Mouse (Mus musculus) MEL (cell line): ENCODE results near the gene Pex14. TPM values are rescaled to one million over a fixed set of nuclear protein-coding genes. Genes with fewer than 3 reads are reported as not detected.

Source experiments
- DNase-seq: peaks from one replicate; pipeline ENCODE4 v3.0.0; 2011; ENCODE audit warnings: low read depth, low spot score
- H3K27ac ChIP-seq: 2 replicates; pipeline ENCODE4 v1.5.1; 2012; ENCODE audit warnings: low read depth, mild to moderate bottlenecking, control low read depth, low read length, moderate library complexity; ENCODE audit not compliant: control insufficient read depth
- H3K27me3 ChIP-seq, 2 experiments: fragments of 150-350 bp in 1 of 2; sonication (generic) in 1 of 2; 2 replicates each; pipeline ENCODE4 v1.6.1; 2012; ENCODE audit warnings: low read length in 2 of 2, mild to moderate bottlenecking in 2 of 2, improper control_type of control experiment in 1 of 2, moderate library complexity in 1 of 2; ENCODE audit not compliant: insufficient read depth in 2 of 2, control insufficient read depth in 1 of 2
- H3K36me3 ChIP-seq, 2 experiments: 2 replicates each; pipeline ENCODE4 v1.6.1; 2012 to 2014; ENCODE audit warnings: low read length in 2 of 2, improper control_type of control experiment in 1 of 2, inconsistent platforms in 1 of 2, mild to moderate bottlenecking in 1 of 2; ENCODE audit not compliant: insufficient read depth in 2 of 2, control insufficient read depth in 1 of 2
- H3K4me1 ChIP-seq, 2 experiments: fragments of 150-350 bp in 1 of 2; sonication (generic) in 1 of 2; 2 replicates each; pipeline ENCODE4 v1.6.1; 2012; ENCODE audit warnings: low read length in 2 of 2, improper control_type of control experiment in 1 of 2, mild to moderate bottlenecking in 1 of 2; ENCODE audit not compliant: insufficient read depth in 2 of 2, control insufficient read depth in 1 of 2
- H3K4me3 ChIP-seq, 2 experiments: fragments of 150-350 bp in 1 of 2; sonication (generic) in 1 of 2; 2 replicates each; pipeline ENCODE4 v1.5.1; 2012; ENCODE audit warnings: low read depth in 2 of 2, low read length in 2 of 2, mild to moderate bottlenecking in 2 of 2, moderate library complexity in 2 of 2, control low read depth in 1 of 2, improper control_type of control experiment in 1 of 2; ENCODE audit not compliant: control insufficient read depth in 1 of 2, insufficient read depth in 1 of 2
- H3K79me2 ChIP-seq: 2 replicates; pipeline ENCODE4 v1.6.1; 2012; ENCODE audit warnings: mild to moderate bottlenecking, low read length, moderate library complexity; ENCODE audit not compliant: control insufficient read depth, poor library complexity, insufficient read depth
- H3K9ac ChIP-seq: 2 replicates; pipeline ENCODE4 v1.6.1; 2012; ENCODE audit warnings: low read depth, mild to moderate bottlenecking, control low read depth, low read length, moderate library complexity; ENCODE audit not compliant: control insufficient read depth, poor library complexity, severe bottlenecking
- H3K9me3 ChIP-seq: fragments of 150-350 bp; sonication (generic); replicated peaks from 2 replicates; pipeline ENCODE4 v1.6.1; 2012; ENCODE audit warnings: mild to moderate bottlenecking, low read length, improper control_type of control experiment, moderate library complexity; ENCODE audit not compliant: insufficient read depth
- CHD2 ChIP-seq: IDR thresholded peaks from 2 replicates; pipeline ENCODE4 v1.6.1; 2011; ENCODE audit warnings: low read length, improper control_type of control experiment
- CTCF ChIP-seq, 3 experiments: IDR thresholded peaks in 2 of 3; conservative IDR thresholded peaks in 1 of 3; 2 replicates each; pipeline ENCODE4 v1.5.1; 2011 to 2012; ENCODE audit warnings: low read length in 3 of 3, low read depth in 2 of 3, mild to moderate bottlenecking in 2 of 3, improper control_type of control experiment in 1 of 3, inconsistent platforms in 1 of 3, mixed read lengths in 1 of 3, moderate library complexity in 1 of 3; ENCODE audit not compliant: control insufficient read depth in 1 of 3, insufficient read depth in 1 of 3, poor library complexity in 1 of 3, severe bottlenecking in 1 of 3
- E2F4 ChIP-seq: IDR thresholded peaks from 2 replicates; pipeline ENCODE4 v1.6.1; 2011; ENCODE audit warnings: low read depth, low read length, improper control_type of control experiment, borderline replicate concordance
- ELF1 ChIP-seq: IDR thresholded peaks from 2 replicates; pipeline ENCODE4 v1.6.1; 2014; ENCODE audit warnings: low read depth, mild to moderate bottlenecking, inconsistent platforms, low read length, improper control_type of control experiment, moderate library complexity
- GATA1 ChIP-seq: IDR thresholded peaks from 2 replicates; pipeline ENCODE4 v1.6.1; 2011; ENCODE audit warnings: low read depth, low read length, improper control_type of control experiment
- HCFC1 ChIP-seq: IDR thresholded peaks from 2 replicates; pipeline ENCODE4 v1.6.1; 2012; ENCODE audit warnings: low read depth, mild to moderate bottlenecking, inconsistent platforms, low read length, improper control_type of control experiment, moderate library complexity
- KAT2A ChIP-seq: conservative IDR thresholded peaks from 2 replicates; pipeline ENCODE4 v1.6.1; 2012; ENCODE audit warnings: low read depth, low read length, improper control_type of control experiment, inconsistent platforms
- MAX ChIP-seq: IDR thresholded peaks from 2 replicates; pipeline ENCODE4 v1.6.1; 2011; ENCODE audit warnings: low read length, improper control_type of control experiment
- MAZ ChIP-seq: IDR thresholded peaks from 2 replicates; pipeline ENCODE4 v1.6.1; 2012; ENCODE audit warnings: low read depth, mild to moderate bottlenecking, inconsistent platforms, low read length, improper control_type of control experiment
- NRF1 ChIP-seq: IDR thresholded peaks from 2 replicates; pipeline ENCODE4 v1.6.1; 2014; ENCODE audit warnings: low read depth, mild to moderate bottlenecking, inconsistent platforms, low read length, improper control_type of control experiment, moderate library complexity; ENCODE audit not compliant: poor library complexity, insufficient read depth, severe bottlenecking
- RCOR1 ChIP-seq: IDR thresholded peaks from 2 replicates; pipeline ENCODE4 v1.6.1; 2012; ENCODE audit warnings: low read depth, mild to moderate bottlenecking, inconsistent platforms, low read length, improper control_type of control experiment
- SIN3A ChIP-seq: IDR thresholded peaks from 2 replicates; pipeline ENCODE4 v1.6.1; 2012; ENCODE audit warnings: low read length, improper control_type of control experiment, inconsistent platforms
- SMC3 ChIP-seq: IDR thresholded peaks from 2 replicates; pipeline ENCODE4 v1.6.1; 2011; ENCODE audit warnings: low read depth, low read length, improper control_type of control experiment
- TAL1 ChIP-seq: IDR thresholded peaks from 2 replicates; pipeline ENCODE4 v1.6.1; 2012; ENCODE audit warnings: mild to moderate bottlenecking, inconsistent platforms, low read length, moderate library complexity, mixed read lengths
- TBP ChIP-seq: IDR thresholded peaks from 2 replicates; pipeline ENCODE4 v1.8.0; 2011; ENCODE audit warnings: low read depth, low read length, improper control_type of control experiment
- UBTF ChIP-seq: IDR thresholded peaks from 2 replicates; pipeline ENCODE4 v1.6.1; 2012; ENCODE audit warnings: low read depth, mild to moderate bottlenecking, inconsistent platforms, low read length, improper control_type of control experiment, moderate library complexity, borderline replicate concordance; ENCODE audit not compliant: insufficient read depth
- USF1 ChIP-seq: IDR thresholded peaks from 2 replicates; pipeline ENCODE4 v1.6.1; 2014; ENCODE audit warnings: low read depth, mild to moderate bottlenecking, inconsistent platforms, low read length, improper control_type of control experiment, moderate library complexity
- ZC3H11A ChIP-seq: IDR thresholded peaks from 2 replicates; pipeline ENCODE4 v1.6.1; 2012; ENCODE audit warnings: low read depth, mild to moderate bottlenecking, inconsistent platforms, low read length, improper control_type of control experiment
- ZKSCAN1 ChIP-seq: IDR thresholded peaks from 2 replicates; pipeline ENCODE4 v1.6.1; 2012; ENCODE audit warnings: low read depth, mild to moderate bottlenecking, inconsistent platforms, low read length, improper control_type of control experiment, moderate library complexity
- ZMIZ1 ChIP-seq: IDR thresholded peaks from 2 replicates; pipeline ENCODE4 v1.6.1; 2012; ENCODE audit warnings: low read depth, mild to moderate bottlenecking, inconsistent platforms, low read length, improper control_type of control experiment, moderate library complexity
- polyA plus RNA-seq, 2 experiments: library from polyadenylated mRNA; stranded (reverse) in 1 of 2; unstranded in 1 of 2; fragments of >175 nt in 1 of 2; fragments of >200 nt in 1 of 2; gene quantifications; 2 replicates each; pipeline versions ENCODE4 v1.2.1 to v1.2.4; 2012; ENCODE audit warnings: low replicate concordance in 2 of 2, low read depth in 1 of 2; ENCODE audit not compliant: insufficient read length in 2 of 2, insufficient read depth in 1 of 2, missing spikeins in 1 of 2
- total RNA-seq: library from RNA; depleted of rRNA; stranded (reverse); fragments of 300-350 nt; gene quantifications from 2 replicates; pipeline ENCODE4 v1.2.3, GENCODE M21; 2012

The Pex14 gene
- total and polyA plus RNA-seq, 3 experiments, result 38.3 to 49.2 TPM; not detected in 1

DNA sequence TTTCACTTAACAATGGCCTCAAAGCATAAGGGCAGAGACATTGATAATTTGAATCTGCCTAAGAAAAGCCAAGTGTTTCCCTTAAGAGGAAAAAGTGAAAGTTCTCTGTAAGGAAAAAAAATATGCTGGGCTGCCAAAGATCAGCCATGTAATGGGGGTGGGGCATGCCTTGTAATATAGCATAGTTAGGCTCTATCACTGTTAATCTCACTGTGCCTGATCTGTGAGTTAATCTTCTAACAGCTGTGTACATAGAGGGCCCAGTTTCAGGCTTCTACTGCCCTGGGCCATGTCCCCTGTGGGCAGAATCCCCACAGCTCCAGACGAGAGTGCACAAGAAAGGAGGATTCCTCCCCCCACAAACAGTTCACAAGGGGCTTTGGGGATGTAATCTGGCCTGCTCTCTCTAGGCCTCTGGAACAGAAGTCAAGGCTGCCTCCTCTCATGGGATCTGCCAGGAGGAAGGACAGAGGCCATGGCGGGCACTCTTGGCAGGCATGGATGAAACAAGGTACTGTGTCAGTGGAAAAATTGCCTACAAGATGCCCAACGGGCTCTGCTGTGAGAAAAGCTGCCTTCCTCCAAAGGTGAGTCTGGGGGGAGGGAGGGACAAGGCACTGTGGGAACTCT is 127.9 kb downstream of the Pex14 start:
- H3K27me3 ChIP-seq, result no peaks in the 10 kb centered on the region
- H3K9me3 ChIP-seq, result no peaks in the 10 kb centered on the region

GRCm38 (mm10) chr4:148970742-148971141 is 128.9 kb downstream of the Pex14 start:
- no peak for DNase-seq
- peaks cover 0 to 6% of the 10 kb centered on the region in 2 experiments; a peak in 2 of 4 replicates for H3K4me1 ChIP-seq
- no peak for TF ChIP-seq MAX
- TF ChIP-seq ELF1, result no peak
- TF ChIP-seq TBP, result no peak
- no peak for TF ChIP-seq CTCF (IDR thresholded peaks at IDR 0.05 in 2 of 3, conservative IDR thresholded peaks at IDR 0.05 in 1 of 3; ENCODE audit: control insufficient read depth in 1 of 3, insufficient read depth in 1 of 3, low read depth in 2 of 3, low read length in 3 of 3, poor library complexity in 1 of 3, severe bottlenecking in 1 of 3)
- no peak for TF ChIP-seq SMC3
- no peak for TF ChIP-seq UBTF
- no peak for TF ChIP-seq CHD2
- TF ChIP-seq ZKSCAN1, result no peak
- no peak for TF ChIP-seq ZMIZ1
- no peak for TF ChIP-seq ZC3H11A
- TF ChIP-seq NRF1, result no peak
- TF ChIP-seq KAT2A, result no peak
- TF ChIP-seq HCFC1, result no peak
- no peak for TF ChIP-seq USF1
- no peak for TF ChIP-seq RCOR1
- TF ChIP-seq GATA1, result no peak
- no peak for TF ChIP-seq SIN3A
- no peak for TF ChIP-seq MAZ
- no peak for TF ChIP-seq TAL1
- TF ChIP-seq E2F4, result no peak
- TF ChIP-seq, all 39 proteins: peak for 0
- H3K27me3 ChIP-seq, result no peaks in the 10 kb centered on the region
- no peak overlapping the region for H3K4me3 ChIP-seq
- no peak overlapping the region for H3K27ac ChIP-seq
- no peak overlapping the region for H3K9ac ChIP-seq
- no peaks in the 10 kb centered on the region for H3K36me3 ChIP-seq
- no peaks in the 10 kb centered on the region for H3K9me3 ChIP-seq
- no peaks in the 10 kb centered on the region for H3K79me2 ChIP-seq

More for the DNA sequence above, 127.9 kb downstream of the Pex14 start:
- Histone ChIP-seq H3K4me3 (no peak overlapping the region), H3K4me1 (peaks cover 0 to 2% of the 10 kb centered on the region in 2 experiments; a peak in 2 of 4 replicates), H3K9ac (no peak overlapping the region), H3K36me3 (no peaks in the 10 kb centered on the region), H3K27ac (no peak overlapping the region), H3K79me2 (no peaks in the 10 kb centered on the region)
- no peak for DNase-seq
- no peak for TF ChIP-seq ZMIZ1
